Mouse (Mus musculus) ES-Bruce4 (cell line): Measurements from ENCODE around the gene Gdap2.

ENCODE experiments used
- CTCF ChIP-seq: IDR thresholded peaks from one replicate; pipeline ENCODE4 v1.8.1; 2011; ENCODE audit warnings: low read depth, low read length
- EP300 ChIP-seq: IDR thresholded peaks from 2 replicates; pipeline ENCODE4 v1.6.1; 2011; ENCODE audit warnings: low read depth, low read length; ENCODE audit not compliant: insufficient read depth
- POLR2A ChIP-seq: IDR thresholded peaks from one replicate; pipeline ENCODE4 v1.8.1; 2011; ENCODE audit warnings: low read length; ENCODE audit not compliant: insufficient read depth

DNA sequence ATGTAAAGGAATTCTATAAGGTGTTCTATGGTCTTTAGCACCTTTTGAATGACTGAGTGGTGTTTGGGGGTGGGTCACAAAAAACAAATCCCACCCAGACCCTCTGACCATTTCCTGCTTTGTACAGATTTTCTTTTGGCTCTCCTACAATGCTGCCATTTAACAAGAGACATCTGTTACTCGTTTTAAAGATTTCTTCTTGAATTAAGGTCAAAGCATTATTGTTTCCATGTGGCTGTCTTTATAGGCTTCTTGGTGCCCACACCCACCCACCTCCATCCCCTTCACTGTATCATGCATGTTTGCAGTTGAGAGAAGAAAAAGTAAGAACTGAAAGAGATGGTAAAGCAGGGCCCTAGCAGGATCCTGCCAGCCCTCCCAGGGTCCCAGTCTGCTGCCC, 44.8 kb downstream of the Gdap2 start:
- no peak for TF ChIP-seq EP300
- TF ChIP-seq POLR2A = no peak
- no peak for TF ChIP-seq CTCF
